ENCODE assay signal across 8 mouse cellular contexts in the genomic region with DNA sequence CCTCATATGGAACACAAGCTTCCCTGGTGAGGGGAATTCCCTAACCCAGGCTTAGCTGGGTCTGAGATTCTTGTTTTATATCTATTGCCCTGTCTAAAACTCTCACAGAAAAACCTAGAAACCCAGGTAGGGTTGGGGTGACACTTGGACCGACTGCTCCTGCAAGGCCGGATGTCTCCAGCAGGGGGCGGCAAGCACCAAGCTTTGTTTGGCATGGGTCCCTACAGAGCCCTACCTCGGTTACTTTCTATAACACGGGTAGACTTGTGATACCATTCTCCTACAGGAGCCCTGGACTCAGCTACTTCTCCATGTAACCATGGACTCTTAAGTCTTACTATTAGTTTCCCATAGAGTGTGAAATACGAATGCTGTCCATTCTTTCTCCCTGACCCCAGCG. TPM values are rescaled to one million over a fixed set of nuclear protein-coding genes. Genes with fewer than 3 reads are reported as not detected.
DNase-seq lines count a peak whose midpoint lies in the region; ATAC-seq lines count a peak whose summit lies in the region.

No protein-coding gene starts in this region.

- no peak overlapping the region for H3K9ac ChIP-seq in forebrain, embryonic 16.5 days (replicated peaks; ENCODE audit: low read depth, low read length)
- H3K9ac ChIP-seq in hindbrain, embryonic 13.5 days: no peak overlapping the region

- 19% methylated on average over 7 of the region's 7 CpGs for WGBS in forebrain, embryonic 16.5 days
- WGBS in hindbrain, embryonic 13.5 days: 23% methylated on average over 7 of the region's 7 CpGs

- no peaks in the 10 kb centered on the region for H3K36me3 ChIP-seq in forebrain, embryonic 16.5 days (ENCODE audit: control insufficient read depth, insufficient read depth)
- no peaks in the 10 kb centered on the region for H3K36me3 ChIP-seq in hindbrain, embryonic 13.5 days

- H3K4me2 ChIP-seq in forebrain, embryonic 16.5 days (ENCODE audit: low read length): no peak overlapping the region
- H3K4me2 ChIP-seq in hindbrain, embryonic 13.5 days: no peak overlapping the region

- H3K9me3 ChIP-seq in forebrain, embryonic 16.5 days (ENCODE audit: control insufficient read depth, low read length): no peaks in the 10 kb centered on the region
- no peaks in the 10 kb centered on the region for H3K9me3 ChIP-seq in hindbrain, embryonic 13.5 days

- H3K4me3 ChIP-seq in forebrain, embryonic 16.5 days (replicated peaks; ENCODE audit: low read length): no peak overlapping the region
- no peak overlapping the region for H3K4me3 ChIP-seq in hindbrain, embryonic 13.5 days

- ATAC-seq in forebrain, embryonic 16.5 days: peak; percentile 51; the same call in 1 of the 2 replicates
- ATAC-seq in hindbrain, embryonic 13.5 days (ENCODE audit: low FRiP score): peak; percentile 52
- ATAC-seq in megakaryocyte, adult 5-6 weeks (ENCODE audit: poor library complexity, severe bottlenecking): peak; percentile 61

- no peak overlapping the region for H3K27ac ChIP-seq in forebrain, embryonic 16.5 days (ENCODE audit: low read length)
- no peak overlapping the region for H3K27ac ChIP-seq in hindbrain, embryonic 13.5 days

- no peaks in the 10 kb centered on the region; the same call in 1 of the 2 replicates for H3K4me1 ChIP-seq in forebrain, embryonic 16.5 days (replicated peaks; ENCODE audit: control insufficient read depth, insufficient read depth, low read length)
- no peaks in the 10 kb centered on the region for H3K4me1 ChIP-seq in hindbrain, embryonic 13.5 days (replicated peaks)

- no peaks in the 10 kb centered on the region for H3K27me3 ChIP-seq in forebrain, embryonic 16.5 days (replicated peaks; ENCODE audit: control insufficient read depth, insufficient read depth, low read length)
- peaks cover 31% of the 10 kb centered on the region for H3K27me3 ChIP-seq in hindbrain, embryonic 13.5 days

- peak; percentile 45 for DNase-seq in MEL-GATA-1-ER (ENCODE audit: extremely low read depth, low read depth)
- DNase-seq in c-Kit-positive CD71-positive TER-119-positive erythroid progenitor cells, embryonic 14.5 days (ENCODE audit: low spot score): peak; percentile 75
- DNase-seq in left cerebral cortex, adult 18-20 months (ENCODE audit: low spot score in 2 of 2): peak; percentile 82 to 90
- peak; percentile 86 for DNase-seq in right cerebral cortex, postnatal 14 days
- peak; percentile 86 for DNase-seq in urinary bladder, postnatal 25 days (ENCODE audit: low spot score)

RNA-seq across cellular contexts. Expression of gene Fam241b, which starts 43.2 kb away (rescaled TPM):
- polyA plus RNA-seq in forebrain, embryonic 16.5 days (2015; fragmentation: Nextera tagmentation; extraction: Ambion mirVana): 153 and 185 TPM in 2 replicates
- polyA plus RNA-seq in hindbrain, embryonic 13.5 days (2015; fragmentation: Nextera tagmentation; extraction: Ambion mirVana): 111 and 113 TPM in 2 replicates
- total RNA-seq in left cerebral cortex, adult 18-20 months (2021): 10 to 100 TPM; 62.3 to 63.9 TPM
- not detected in 2 replicates for total RNA-seq in megakaryocyte, adult 5-6 weeks (2015)
- not detected in 2 replicates for total RNA-seq in megakaryocyte, adult 5-6 weeks (2017)

RNA-seq across cellular contexts. Expression of gene Tspan15, which starts 44.2 kb away (rescaled TPM):
- 13.9 and 15.4 TPM in 2 replicates for polyA plus RNA-seq in forebrain, embryonic 16.5 days (2015; fragmentation: Nextera tagmentation; extraction: Ambion mirVana)
- 20.6 and 22.1 TPM in 2 replicates for polyA plus RNA-seq in hindbrain, embryonic 13.5 days (2015; fragmentation: Nextera tagmentation; extraction: Ambion mirVana)
- total RNA-seq in left cerebral cortex, adult 18-20 months (2021): 1 to 10 TPM; 8.3 to 9.0 TPM
- total RNA-seq in megakaryocyte, adult 5-6 weeks (2015): 0.20 and 0.80 TPM in 2 replicates
- total RNA-seq in megakaryocyte, adult 5-6 weeks (2017): 0.18 and 0.24 TPM in 2 replicates

RNA-seq across cellular contexts. Expression of gene Neurog3, which starts 54.0 kb away (rescaled TPM):
- polyA plus RNA-seq in forebrain, embryonic 16.5 days (2015; fragmentation: Nextera tagmentation; extraction: Ambion mirVana): 0.16 TPM in 1 of 2 replicates, not detected in the other
- 0.30 and 0.65 TPM in 2 replicates for polyA plus RNA-seq in hindbrain, embryonic 13.5 days (2015; fragmentation: Nextera tagmentation; extraction: Ambion mirVana)
- under 1 TPM in 1 of 2 experiments, not detected in 1; 0.26 TPM for total RNA-seq in left cerebral cortex, adult 18-20 months (2021)
- not detected in 2 replicates for total RNA-seq in megakaryocyte, adult 5-6 weeks (2015)
- not detected in 2 replicates for total RNA-seq in megakaryocyte, adult 5-6 weeks (2017)

Comparison
In these comparisons a context has a peak if more than half of its experiments do, and no peak if none do; other contexts are left out.
1. RNA of gene Fam241b, which starts 43.2 kb away (total RNA-seq): 62.3 to 63.9 TPM in left cerebral cortex, adult 18-20 months; not detected in megakaryocyte, adult 5-6 weeks; every median in the first group is over 10 times any median in the second.
2. RNA of gene Tspan15, which starts 44.2 kb away (total RNA-seq): 8.3 to 9.0 TPM in left cerebral cortex, adult 18-20 months; 0.18 to 0.80 TPM in megakaryocyte, adult 5-6 weeks; every median in the first group is over 4 times any median in the second.
3. Peak in every context shown above with its lines, with median percentiles within 50 percentile points of each other: DNase-seq and ATAC-seq.